Mouse (Mus musculus): ENCODE data around the gene Col8a1.

- TF ChIP-seq CTCF (IDR thresholded peaks at IDR 0.05; ENCODE audit: insufficient read depth, low read depth, low read length) (no peak), POLR2A (IDR thresholded peaks at IDR 0.05; ENCODE audit: insufficient read depth, low read depth, low read length) (no peak)
Observed at GRCm38 (mm10) chr16:57733545-57733944, 21.0 kb downstream of the Col8a1 start.

All from olfactory bulb, adult 2 months (tissue).